Mouse (Mus musculus): ENCODE data around the gene Phlda2. TPM values are rescaled to one million over a fixed set of nuclear protein-coding genes. Genes with fewer than 3 reads are reported as not detected.
A peak's percentile ranks its signal among the peaks of the same experiment; 100 is the strongest.

Gene Phlda2
- total RNA-seq, 4 experiments from 2014 or later, result 0.49 to 5.2 (median 2.2) TPM

GRCm38 (mm10) chr7:143501643-143502417, 1.1 kb downstream of the Phlda2 start:
- DNase-seq, result no peak

DNA sequence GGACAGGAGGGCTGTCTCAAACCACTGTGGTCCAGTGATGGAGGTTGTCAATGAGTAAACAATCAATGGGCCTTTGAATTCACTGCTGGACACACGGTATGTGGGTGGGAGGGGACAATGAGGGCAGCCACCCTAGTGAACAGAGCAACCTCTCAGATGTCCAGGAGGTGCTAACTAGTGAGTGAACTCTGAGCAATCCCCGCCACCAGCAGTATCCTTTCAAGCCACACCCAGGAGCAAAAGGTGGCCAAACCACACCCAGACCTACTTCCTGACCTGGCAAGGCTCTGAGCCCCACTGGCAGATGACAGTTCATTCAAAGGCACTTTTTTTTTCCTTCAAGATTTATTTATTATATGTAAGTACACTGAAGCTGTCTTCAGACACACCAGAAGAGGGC, 2.0 kb downstream of the Phlda2 start:
- no peak for DNase-seq

GRCm38 (mm10) chr7:143498584-143498983, 4.4 kb downstream of the Phlda2 start:
- no peak for DNase-seq

GRCm38 (mm10) chr7:143495104-143495961, 7.6 kb downstream of the Phlda2 start:
- no peak for DNase-seq

DNA sequence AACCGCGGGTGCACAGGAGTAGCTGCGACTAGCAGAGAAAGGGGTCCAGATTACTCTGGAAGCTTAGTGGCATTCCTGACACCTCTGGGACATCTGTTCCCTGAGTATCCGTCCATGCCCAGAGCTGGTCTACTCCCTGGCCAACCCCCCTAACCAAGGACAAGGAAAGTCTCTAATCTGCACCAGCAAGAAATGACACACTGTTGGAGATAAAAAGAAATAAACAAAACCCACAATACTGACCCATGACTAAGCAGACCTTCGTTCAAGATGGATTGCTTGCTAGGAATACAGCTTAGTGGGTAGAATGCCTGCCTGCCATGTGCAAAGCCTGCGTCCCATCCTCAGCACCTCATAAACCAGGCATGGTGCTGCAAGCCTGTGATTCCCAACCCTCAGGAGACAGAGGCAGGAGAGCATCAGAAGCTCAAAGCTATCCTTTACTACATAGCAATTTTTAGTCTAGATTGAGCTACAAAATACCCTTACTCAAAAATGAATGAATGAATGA, 9.3 kb downstream of the Phlda2 start:
- DNase-seq, result no peak

- DNase-seq, result no peak
Measured at GRCm38 (mm10) chr7:143489735-143490134, 13.2 kb downstream of the Phlda2 start.

GRCm38 (mm10) chr7:143482541-143482940, 20.4 kb downstream of the Phlda2 start:
- DNase-seq, result no peak

GRCm38 (mm10) chr7:143481806-143482387, 21.1 kb downstream of the Phlda2 start:
- no peak for DNase-seq

- DNase-seq, result no peak
Measured at GRCm38 (mm10) chr7:143480498-143480897, 22.5 kb downstream of the Phlda2 start.

DNA sequence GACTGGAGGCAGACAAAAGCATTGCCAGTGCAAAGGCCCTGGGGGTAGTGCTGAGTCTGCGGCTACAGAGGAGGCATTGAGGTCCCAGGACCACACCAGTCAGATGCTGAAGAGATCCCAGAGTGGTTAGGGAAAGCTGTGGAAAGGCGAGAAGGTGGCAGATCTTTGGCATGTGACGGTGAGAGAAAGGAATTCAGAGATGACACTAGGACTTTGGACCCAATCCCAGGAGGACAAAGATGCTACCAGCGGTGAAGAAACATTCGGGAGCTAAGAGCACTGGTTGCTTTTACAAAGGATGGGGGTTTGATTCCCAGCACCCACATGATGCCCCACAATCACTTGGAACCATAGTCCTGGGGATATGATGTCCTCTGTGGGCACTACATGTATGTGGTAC, 25.1 kb downstream of the Phlda2 start:
- no peak for DNase-seq

DNA sequence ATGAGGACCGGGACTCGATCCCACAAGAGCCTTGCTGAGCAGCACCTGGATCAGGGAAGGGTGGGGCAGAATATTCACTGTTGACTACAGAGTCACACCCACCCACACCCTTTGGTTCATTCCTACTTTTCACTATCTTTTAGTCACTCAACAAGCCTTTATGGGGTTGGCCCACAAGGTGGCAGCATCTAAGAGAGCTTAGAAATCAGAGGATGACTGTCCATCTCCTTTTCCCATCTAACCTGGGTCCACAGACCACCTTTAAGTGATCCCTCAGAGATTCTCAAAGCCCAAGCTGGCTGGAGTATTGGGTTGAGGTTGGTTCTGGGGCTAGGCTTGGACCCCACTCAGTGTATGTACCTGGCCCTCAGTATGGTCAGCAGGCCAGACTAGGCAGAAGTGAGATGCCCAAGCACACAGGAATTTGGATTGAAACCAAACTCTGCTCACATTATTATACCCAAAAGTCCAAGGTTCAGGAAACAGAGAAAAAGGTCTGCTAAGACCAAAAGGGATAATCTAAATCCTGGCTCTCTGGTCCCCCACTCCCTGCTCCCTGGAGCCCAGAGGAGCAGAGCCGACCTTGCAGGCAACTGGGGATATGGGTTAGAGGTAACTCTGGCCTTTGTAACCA, 26.1 kb downstream of the Phlda2 start:
- no peak for DNase-seq

GRCm38 (mm10) chr7:143475876-143476275, 27.1 kb downstream of the Phlda2 start:
- no peak for DNase-seq

- DNase-seq, result no peak
Measured at GRCm38 (mm10) chr7:143474811-143475210, 28.1 kb downstream of the Phlda2 start.

GRCm38 (mm10) chr7:143473347-143474101, 29.4 kb downstream of the Phlda2 start, which contains the start of gene Slc22a18:
Gene Slc22a18, plus strand, starts transcription at chr7:143473736.
- no peak for DNase-seq

DNA sequence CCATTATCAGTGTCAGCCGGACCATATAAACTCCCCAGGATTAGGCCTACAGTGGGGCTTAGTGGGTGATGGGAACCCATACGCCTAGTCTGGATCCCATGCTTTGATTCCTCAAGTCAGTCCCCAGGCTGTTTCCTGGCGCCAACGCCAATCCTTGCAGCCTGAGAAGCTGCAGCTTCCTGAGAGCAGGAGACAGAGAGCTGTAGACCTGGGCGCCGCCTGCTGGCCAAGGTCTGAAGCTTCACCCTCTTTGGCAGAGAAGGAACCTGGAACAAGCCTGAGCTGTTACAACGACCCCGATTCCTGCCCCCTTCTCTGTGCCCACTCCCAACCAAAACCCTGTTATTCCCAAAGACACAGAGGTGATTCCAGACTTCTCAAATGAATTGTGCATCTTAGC, 33.0 kb downstream of the Phlda2 start:
- DNase-seq, result no peak

DNA sequence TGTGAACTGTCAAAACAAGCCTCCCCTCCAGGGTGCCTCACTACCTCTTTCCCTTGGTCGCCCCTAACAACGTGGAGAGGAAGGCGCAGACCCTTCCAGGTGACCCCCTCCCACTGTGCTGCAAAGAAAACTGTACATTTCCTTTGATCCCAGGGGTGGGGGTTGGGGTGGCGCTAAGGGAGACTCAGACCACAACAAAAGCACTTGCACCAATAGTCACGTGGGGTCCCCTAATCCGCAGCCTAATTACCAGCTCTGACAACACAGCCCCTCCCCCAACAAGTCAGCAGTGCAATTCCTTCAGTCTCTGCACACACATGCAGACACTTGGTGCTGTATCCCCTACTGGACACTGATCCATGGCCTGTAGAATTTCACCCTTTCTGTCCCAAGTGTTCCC, 35.2 kb downstream of the Phlda2 start:
- no peak for DNase-seq

GRCm38 (mm10) chr7:143466099-143466677, 36.8 kb downstream of the Phlda2 start:
- DNase-seq, result peak; percentile 56

GRCm38 (mm10) chr7:143464811-143465560, 38.0 kb downstream of the Phlda2 start:
- DNase-seq, result peak; percentile 39

GRCm38 (mm10) chr7:143463865-143464415, 39.0 kb downstream of the Phlda2 start:
- DNase-seq, result peak; percentile 73

DNA sequence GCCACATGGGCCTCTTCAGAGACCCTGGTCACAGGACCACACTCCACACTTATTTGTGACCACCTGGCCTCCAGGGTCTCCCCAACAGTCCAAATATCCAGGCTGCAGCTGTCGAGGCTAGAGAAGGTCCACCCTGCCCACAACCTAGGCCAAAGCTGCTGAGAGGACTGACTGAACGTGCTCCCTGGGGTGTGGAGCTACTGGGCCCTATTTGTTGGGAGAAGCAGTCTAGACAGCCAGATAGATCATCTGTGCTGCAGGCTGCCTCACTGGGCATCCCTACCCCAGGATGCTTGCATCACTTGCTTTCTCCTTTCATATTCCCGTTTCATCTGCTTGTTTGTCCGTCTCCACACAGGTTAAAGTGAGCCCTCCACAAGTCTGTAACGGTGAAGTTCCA, 40.4 kb downstream of the Phlda2 start:
- DNase-seq, result no peak

All from adrenal gland, adult 8-10 months (tissue).